Mouse (Mus musculus) thymus, adult 2 months (tissue): ENCODE measurements at regions not wholly inside any gene's neighbourhood (a gene's known extent, or its start where the extent isn't known, plus 50 kb on each side); places are given as distances from the start of the nearest gene placed in this dataset.
A peak's percentile ranks its signal among the peaks of the same experiment; 100 is the strongest.

Source experiments
- DNase-seq: peaks from one replicate; pipeline ENCODE4 v3.0.0; 2021
- H3K27ac ChIP-seq: fragments of 200-500 bp; 2 replicates; pipeline ENCODE4 v1.5.1; 2012; ENCODE audit warnings: low read length, control low read depth; ENCODE audit not compliant: control insufficient read depth, insufficient read depth
- H3K27me3 ChIP-seq: fragments of 200-500 bp; 2 replicates; pipeline ENCODE4 v1.6.1; 2012; ENCODE audit warnings: mild to moderate bottlenecking, low read length, moderate library complexity, mixed read lengths; ENCODE audit not compliant: control insufficient read depth, insufficient read depth
- H3K36me3 ChIP-seq: fragments of 200-500 bp; 2 replicates; pipeline ENCODE4 v1.6.1; 2012; ENCODE audit warnings: mild to moderate bottlenecking, low read length, moderate library complexity; ENCODE audit not compliant: control insufficient read depth, insufficient read depth
- H3K4me1 ChIP-seq: fragments of 200-500 bp; replicated peaks from 2 replicates; pipeline ENCODE4 v1.6.1; 2012; ENCODE audit warnings: low read length; ENCODE audit not compliant: control insufficient read depth, insufficient read depth
- H3K4me3 ChIP-seq: fragments of 200-500 bp; 2 replicates; pipeline ENCODE4 v1.5.1; 2012; ENCODE audit warnings: mild to moderate bottlenecking, low read length, control low read depth, moderate library complexity; ENCODE audit not compliant: control insufficient read depth, insufficient read depth
- CTCF ChIP-seq: fragments of 200-500 bp; IDR thresholded peaks from 2 replicates; pipeline ENCODE4 v1.5.1; 2012; ENCODE audit warnings: mild to moderate bottlenecking, control low read depth, low read length, moderate library complexity, borderline replicate concordance; ENCODE audit not compliant: control insufficient read depth, poor library complexity, insufficient read depth; ENCODE audit errors: extremely low read depth
- POLR2A ChIP-seq: fragments of 200-500 bp; IDR thresholded peaks from 2 replicates; pipeline ENCODE4 v1.6.1; 2012; ENCODE audit warnings: mild to moderate bottlenecking, low read length, control low read depth, moderate library complexity; ENCODE audit not compliant: control insufficient read depth, poor library complexity, insufficient read depth; ENCODE audit errors: extremely low read depth
- WGBS: fragments of 180-500 bp; shearing (Covaris S2); methylation state at CpG from one replicate; pipeline ENCODE4 v1.1.7; 2018; 5-methylcytosine and 5-hydroxymethylcytosine counted together

DNA sequence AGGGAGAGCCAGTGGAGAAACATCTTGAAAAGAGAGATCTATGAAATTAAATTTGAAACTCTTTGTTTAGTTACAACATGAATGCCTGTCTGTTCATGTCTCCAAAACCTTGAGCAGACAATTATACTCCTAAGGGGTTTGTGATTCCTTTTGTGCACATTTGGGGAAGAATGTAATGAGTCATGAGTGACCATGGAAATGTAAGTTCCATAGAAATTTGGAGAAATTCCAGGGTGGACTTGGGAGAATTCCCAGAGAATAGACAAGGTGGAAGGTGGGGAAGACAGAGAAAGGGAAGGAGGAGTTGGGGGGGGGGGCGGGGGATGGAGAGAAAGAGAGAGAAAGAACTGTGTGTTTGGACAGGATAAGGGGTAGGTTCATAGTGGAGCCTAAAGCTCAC, 87.8 kb downstream of the Tmco5 start:
- Histone ChIP-seq H3K4me1 (no peaks in the 10 kb centered on the region), H3K27me3 (no peaks in the 10 kb centered on the region), H3K36me3 (no peaks in the 10 kb centered on the region), H3K27ac (no peak overlapping the region), H3K4me3 (no peak overlapping the region)
- no peak for DNase-seq
- no peak for TF ChIP-seq POLR2A
- WGBS: no CpG with 5 or more reads among the region's 1 CpGs

DNA sequence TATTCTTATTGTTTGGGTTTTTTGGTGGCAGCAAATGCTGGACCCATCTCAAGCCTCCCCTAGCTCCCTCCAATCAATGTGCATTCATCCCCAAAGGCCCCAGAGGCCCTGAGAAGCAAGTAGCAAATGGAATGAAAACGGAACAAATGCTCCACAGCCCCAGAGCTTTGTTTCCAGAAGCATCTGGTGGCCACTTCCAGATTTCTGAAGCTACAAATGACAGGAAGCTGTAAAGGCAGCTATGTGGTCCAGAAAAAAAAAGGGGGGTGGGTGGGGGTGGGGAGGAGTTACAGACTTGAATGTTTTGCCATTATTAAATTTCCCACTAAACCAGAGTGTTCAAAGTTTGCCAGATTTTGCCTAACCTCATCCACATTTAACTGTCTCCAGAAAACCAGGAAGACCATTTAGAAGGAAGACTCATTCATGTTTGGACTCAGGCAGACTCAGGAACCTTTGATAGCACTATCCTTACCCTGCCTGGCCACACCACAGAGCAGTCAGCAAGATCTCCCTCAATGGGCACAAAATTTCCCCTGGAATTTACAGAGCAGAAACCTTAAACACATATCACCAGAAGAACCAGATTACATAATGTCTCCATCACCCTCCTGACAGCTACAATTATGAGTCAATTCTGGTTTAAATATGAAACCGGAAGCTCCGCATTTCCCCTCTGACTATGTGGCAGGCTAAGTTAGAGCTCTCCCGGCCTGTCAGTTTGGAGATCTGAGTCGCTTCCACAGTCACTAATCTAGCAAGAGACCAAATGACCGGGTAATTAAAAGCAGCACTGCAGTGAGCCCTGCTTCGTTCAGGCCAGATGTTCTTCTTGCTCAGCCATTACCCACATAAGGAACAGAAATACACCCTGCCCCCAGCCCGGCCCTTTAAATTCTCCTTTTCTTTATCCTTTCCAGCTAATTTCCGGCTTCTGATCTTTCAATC, 93.4 kb downstream of the Tmco5 start:
- Histone ChIP-seq H3K4me3 (peak overlapping the region; percentile 43), H3K4me1 (peaks cover 10% of the 10 kb centered on the region), H3K36me3 (no peaks in the 10 kb centered on the region), H3K27me3 (peaks cover 3% of the 10 kb centered on the region; the same call in 1 of the 2 replicates), H3K27ac (no peak overlapping the region)
- TF ChIP-seq CTCF (no peak), POLR2A (no peak)
- WGBS: 6% methylated on average over 9 of the region's 9 CpGs
- peak; percentile 18 for DNase-seq

DNA sequence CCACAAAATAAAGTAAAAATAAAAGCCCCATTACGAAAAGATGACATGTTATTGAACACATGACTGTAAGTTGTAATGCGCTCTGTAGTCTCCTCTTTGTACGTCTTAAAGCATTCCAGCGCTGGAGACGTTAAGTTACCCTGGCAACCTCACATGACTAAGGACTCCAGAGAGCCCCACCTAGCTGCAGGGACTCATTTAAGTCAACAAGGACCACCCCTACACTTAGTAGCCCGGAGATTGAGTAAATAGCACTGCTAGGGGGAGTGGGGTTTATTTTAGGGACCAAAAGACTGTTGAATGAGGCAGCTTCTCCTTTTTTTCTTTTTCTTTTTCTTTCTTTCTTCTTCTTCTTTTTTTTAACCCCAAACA, 94.1 kb downstream of the Tmco5 start:
- 2% methylated on average over 6 of the region's 6 CpGs for WGBS
- peaks cover 3% of the 10 kb centered on the region; the same call in 1 of the 2 replicates for H3K27me3 ChIP-seq
- peaks cover 10% of the 10 kb centered on the region for H3K4me1 ChIP-seq
- H3K4me3 ChIP-seq: no peak overlapping the region
- TF ChIP-seq CTCF (no peak), POLR2A (no peak)
- peak; percentile 25 for DNase-seq
- no peak overlapping the region for H3K27ac ChIP-seq
- H3K36me3 ChIP-seq: no peaks in the 10 kb centered on the region

- TF ChIP-seq CTCF (no peak), POLR2A (no peak)
- no peak for DNase-seq
- no peak overlapping the region for H3K27ac ChIP-seq
- H3K4me1 ChIP-seq: peaks cover 10% of the 10 kb centered on the region
- peaks cover 3% of the 10 kb centered on the region; the same call in 1 of the 2 replicates for H3K27me3 ChIP-seq
- WGBS: 97% methylated on average over 3 of the region's 3 CpGs
- no peaks in the 10 kb centered on the region for H3K36me3 ChIP-seq
- H3K4me3 ChIP-seq: no peak overlapping the region
These were observed 95.0 kb downstream of the Tmco5 start for GRCm38 (mm10) chr2:116973441-116973840.

GRCm38 (mm10) chr2:116974152-116974551, 95.7 kb downstream of the Tmco5 start:
- Histone ChIP-seq H3K36me3 (no peaks in the 10 kb centered on the region), H3K4me3 (no peak overlapping the region), H3K4me1 (peaks cover 10% of the 10 kb centered on the region), H3K27ac (no peak overlapping the region), H3K27me3 (peaks cover 3% of the 10 kb centered on the region; the same call in 1 of the 2 replicates)
- DNase-seq: no peak
- WGBS: 91% methylated on average over 9 of the region's 9 CpGs
- TF ChIP-seq CTCF (no peak), POLR2A (no peak)

- DNase-seq: no peak
- no peaks in the 10 kb centered on the region for H3K36me3 ChIP-seq
- H3K27me3 ChIP-seq: peaks cover 3% of the 10 kb centered on the region; the same call in 1 of the 2 replicates
- no peak overlapping the region for H3K4me3 ChIP-seq
- H3K27ac ChIP-seq: no peak overlapping the region
- TF ChIP-seq CTCF: no peak
- TF ChIP-seq POLR2A: no peak
- peaks cover 10% of the 10 kb centered on the region for H3K4me1 ChIP-seq
- WGBS: 74% methylated on average over 7 of the region's 7 CpGs
These were observed 96.1 kb downstream of the Tmco5 start for GRCm38 (mm10) chr2:116974569-116975060.
